Mouse (Mus musculus) erythroblast, embryonic 14.5 days (primary cell): Measurements from ENCODE around the gene Plekho2. TPM values are rescaled to one million over a fixed set of nuclear protein-coding genes. Genes with fewer than 3 reads are reported as not detected.
A peak's percentile ranks its signal among the peaks of the same experiment; 100 is the strongest.

Source experiments
- H3K27me3 ChIP-seq: 2 replicates; pipeline ENCODE4 v1.6.1; 2012; ENCODE audit warnings: inconsistent platforms; ENCODE audit not compliant: control insufficient read depth
- H3K36me3 ChIP-seq: 2 replicates; pipeline ENCODE4 v1.6.1; 2012; ENCODE audit warnings: mild to moderate bottlenecking, inconsistent platforms; ENCODE audit not compliant: control insufficient read depth
- H3K4me1 ChIP-seq: 2 replicates; pipeline ENCODE4 v1.6.1; 2012; ENCODE audit warnings: inconsistent platforms; ENCODE audit not compliant: control insufficient read depth
- H3K4me3 ChIP-seq: replicated peaks from 2 replicates; pipeline ENCODE3; 2012; ENCODE audit warnings: moderate library complexity, mild to moderate bottlenecking, inconsistent platforms
- H3K9me3 ChIP-seq: 2 replicates; pipeline ENCODE4 v1.6.1; 2012; ENCODE audit warnings: low read length, inconsistent platforms, mixed read lengths; ENCODE audit not compliant: control insufficient read depth
- GATA1 ChIP-seq: IDR thresholded peaks from 2 replicates; pipeline ENCODE4 v1.6.1; 2012; ENCODE audit warnings: low read length, inconsistent platforms, mixed read lengths
- TAL1 ChIP-seq: IDR thresholded peaks from 3 replicates; pipeline ENCODE4 v1.6.1; 2012; ENCODE audit warnings: low read length, inconsistent platforms, mixed read lengths
- polyA plus RNA-seq: library from polyadenylated mRNA; stranded (reverse); fragments of >175 nt; gene quantifications from 2 replicates; pipeline ENCODE4 v1.2.3, GENCODE M21; 2012

The Plekho2 gene
- polyA plus RNA-seq, 1 experiment: 11.7 TPM

DNA sequence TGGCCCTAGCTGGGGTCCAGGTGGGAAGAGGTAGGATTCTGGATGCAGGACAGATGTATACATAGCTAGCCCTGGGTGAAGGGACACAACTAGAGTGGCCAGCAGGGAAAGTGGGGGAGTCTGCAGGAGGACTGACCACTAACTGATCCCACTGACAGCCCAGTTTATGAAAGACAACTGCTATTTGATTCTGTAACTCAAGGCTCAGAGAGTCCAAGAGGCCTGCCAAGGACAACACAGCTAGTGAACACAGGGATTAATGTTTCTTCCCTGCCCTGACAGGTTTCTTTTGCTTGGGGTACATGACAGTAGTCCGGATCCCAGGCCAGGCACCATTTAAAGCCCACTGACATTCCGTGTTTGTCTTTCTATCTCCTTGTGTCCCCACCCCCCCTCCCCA lies 27.3 kb upstream of the Plekho2 start:
- no peak for TF ChIP-seq GATA1
- TF ChIP-seq TAL1: no peak
- Histone ChIP-seq H3K27me3 (no peaks in the 10 kb centered on the region; the same call in 1 of the 2 replicates), H3K4me1 (peaks cover 2% of the 10 kb centered on the region; the same call in 1 of the 2 replicates), H3K36me3 (no peaks in the 10 kb centered on the region), H3K9me3 (no peaks in the 10 kb centered on the region), H3K4me3 (no peak overlapping the region)

DNA sequence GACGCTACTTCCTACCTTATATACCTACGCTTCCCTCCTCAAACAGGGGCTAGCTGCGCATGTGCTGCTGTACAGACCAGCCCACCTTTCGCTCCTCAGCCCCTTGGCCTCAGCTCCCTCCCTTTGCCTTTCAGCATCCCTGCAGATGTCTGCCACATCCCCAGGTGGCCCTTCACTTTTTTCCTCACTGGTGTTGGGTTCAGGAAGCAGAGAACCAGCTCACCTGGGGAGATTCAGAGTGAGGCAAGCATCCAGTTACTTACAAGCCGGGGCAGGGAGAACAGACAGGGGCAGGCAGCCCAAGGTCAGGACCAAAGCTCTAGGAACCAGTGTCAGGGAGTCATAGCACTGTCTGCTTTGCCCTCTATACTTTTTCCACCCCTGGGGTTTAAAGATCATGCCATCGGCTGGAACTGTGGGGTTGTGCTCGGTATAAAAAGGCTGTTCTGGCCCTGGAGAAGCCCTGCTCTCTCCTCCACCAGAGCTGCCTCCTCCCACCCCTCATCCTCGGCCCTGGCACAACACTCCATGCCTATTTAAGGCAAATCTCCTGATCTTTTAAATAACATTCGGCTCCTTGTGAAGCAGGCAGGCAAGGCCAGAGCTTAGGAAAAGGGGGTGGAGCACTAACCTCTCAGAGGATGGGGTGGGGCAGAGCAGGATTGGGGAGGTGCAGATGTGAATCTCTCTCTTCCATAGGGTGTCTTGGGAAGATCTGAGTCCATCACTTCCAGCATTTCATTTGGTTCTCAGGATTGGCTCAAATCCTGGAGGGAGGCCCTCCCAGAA lies 26.7 kb upstream of the Plekho2 start:
- Histone ChIP-seq H3K9me3 (no peaks in the 10 kb centered on the region), H3K4me1 (peaks cover 2% of the 10 kb centered on the region; the same call in 1 of the 2 replicates), H3K36me3 (no peaks in the 10 kb centered on the region), H3K4me3 (no peak overlapping the region), H3K27me3 (no peaks in the 10 kb centered on the region; the same call in 1 of the 2 replicates)
- TF ChIP-seq TAL1 (no peak), GATA1 (no peak)

GRCm38 (mm10) chr9:65605471-65606136 lies 25.8 kb upstream of the Plekho2 start:
- no peaks in the 10 kb centered on the region for H3K36me3 ChIP-seq
- H3K27me3 ChIP-seq: no peaks in the 10 kb centered on the region; the same call in 1 of the 2 replicates
- TF ChIP-seq TAL1: no peak
- TF ChIP-seq GATA1: no peak
- H3K9me3 ChIP-seq: no peaks in the 10 kb centered on the region
- no peak overlapping the region for H3K4me3 ChIP-seq
- peaks cover 2% of the 10 kb centered on the region; the same call in 1 of the 2 replicates for H3K4me1 ChIP-seq

- no peaks in the 10 kb centered on the region for H3K36me3 ChIP-seq
- H3K9me3 ChIP-seq: no peaks in the 10 kb centered on the region
- H3K4me1 ChIP-seq: peaks cover 4% of the 10 kb centered on the region
- H3K4me3 ChIP-seq: no peak overlapping the region
- TF ChIP-seq GATA1: no peak
- TF ChIP-seq TAL1: no peak
- H3K27me3 ChIP-seq: no peaks in the 10 kb centered on the region; the same call in 1 of the 2 replicates
These were observed 23.7 kb upstream of the Plekho2 start for GRCm38 (mm10) chr9:65603401-65604102.

DNA sequence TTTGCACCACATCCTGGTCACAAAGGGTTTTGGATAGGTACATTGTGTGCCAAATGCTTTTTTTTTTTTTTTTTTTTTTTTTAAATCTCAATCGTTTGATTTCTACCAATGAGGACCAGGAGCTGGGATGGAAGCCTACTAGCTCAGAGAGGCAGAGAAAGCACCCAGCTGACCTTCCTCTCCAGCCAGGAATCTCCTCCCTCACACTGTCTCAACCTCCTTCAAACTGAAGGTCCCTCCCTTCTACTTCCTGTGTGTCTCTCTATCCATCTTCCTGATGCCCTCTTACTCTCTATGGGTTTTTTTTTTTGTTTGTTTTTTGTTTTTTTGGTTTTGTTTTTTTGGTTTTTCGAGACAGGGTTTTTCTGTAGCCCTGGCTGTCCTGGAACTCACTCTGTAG lies 21.1 kb upstream of the Plekho2 start:
- H3K27me3 ChIP-seq: no peaks in the 10 kb centered on the region
- no peaks in the 10 kb centered on the region for H3K9me3 ChIP-seq
- no peak overlapping the region for H3K4me3 ChIP-seq
- H3K36me3 ChIP-seq: peaks cover 6% of the 10 kb centered on the region
- H3K4me1 ChIP-seq: peaks cover 4% of the 10 kb centered on the region
- TF ChIP-seq GATA1: no peak
- TF ChIP-seq TAL1: no peak

GRCm38 (mm10) chr9:65598765-65599249 lies 19.0 kb upstream of the Plekho2 start:
- H3K4me3 ChIP-seq: no peak overlapping the region
- peaks cover 27% of the 10 kb centered on the region for H3K36me3 ChIP-seq
- TF ChIP-seq GATA1 (no peak), TAL1 (no peak)
- no peaks in the 10 kb centered on the region for H3K27me3 ChIP-seq
- H3K9me3 ChIP-seq: no peaks in the 10 kb centered on the region
- peaks cover 2% of the 10 kb centered on the region for H3K4me1 ChIP-seq

DNA sequence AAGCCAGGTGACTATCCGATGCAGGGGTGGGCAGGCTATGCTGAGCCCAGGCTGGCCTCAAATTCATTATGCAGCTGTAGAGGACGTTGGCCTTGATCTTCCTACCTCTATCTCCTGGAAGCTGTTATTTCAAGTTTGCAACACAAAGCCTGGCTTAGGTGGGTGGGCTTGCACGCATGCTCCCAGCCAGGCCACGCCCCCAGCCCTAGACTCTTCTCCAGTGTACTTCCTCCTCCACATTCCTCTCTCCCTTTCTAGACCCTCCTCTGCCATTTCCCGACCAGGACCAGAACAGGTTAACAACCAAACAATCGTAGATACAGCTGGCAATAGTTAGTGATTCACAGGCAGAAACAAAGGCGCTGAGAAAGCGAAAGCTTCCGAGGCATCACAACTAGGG lies 13.8 kb upstream of the Plekho2 start:
- H3K4me3 ChIP-seq: no peak overlapping the region
- peaks cover 22% of the 10 kb centered on the region for H3K4me1 ChIP-seq
- H3K27me3 ChIP-seq: no peaks in the 10 kb centered on the region
- peaks cover 8% of the 10 kb centered on the region for H3K9me3 ChIP-seq
- no peak for TF ChIP-seq TAL1
- no peak for TF ChIP-seq GATA1
- peaks cover 78% of the 10 kb centered on the region for H3K36me3 ChIP-seq

DNA sequence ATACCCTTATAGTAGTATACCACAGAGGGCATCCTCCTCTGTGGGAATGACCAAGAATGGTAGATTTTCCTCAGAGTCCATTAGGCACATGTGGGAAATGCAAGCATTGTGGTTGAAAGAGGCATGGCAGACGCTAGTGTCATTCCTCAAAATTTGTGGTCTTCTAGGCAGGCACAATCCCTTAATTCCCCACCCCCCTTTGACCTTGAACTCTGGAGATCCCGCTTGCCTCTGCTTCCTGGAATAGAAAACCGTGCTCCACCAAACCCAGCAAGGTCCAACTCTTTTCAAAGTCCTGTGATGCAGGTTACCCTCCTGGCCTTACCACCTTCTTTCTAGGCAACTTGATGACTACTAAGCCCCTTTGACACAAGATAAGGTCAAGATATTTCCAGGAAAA lies 12.9 kb upstream of the Plekho2 start:
- peaks cover 8% of the 10 kb centered on the region for H3K9me3 ChIP-seq
- H3K4me3 ChIP-seq: no peak overlapping the region
- peaks cover 87% of the 10 kb centered on the region for H3K36me3 ChIP-seq
- no peak for TF ChIP-seq TAL1
- no peak for TF ChIP-seq GATA1
- H3K4me1 ChIP-seq: peaks cover 31% of the 10 kb centered on the region
- H3K27me3 ChIP-seq: no peaks in the 10 kb centered on the region

GRCm38 (mm10) chr9:65589091-65589490 lies 9.3 kb upstream of the Plekho2 start:
- Histone ChIP-seq H3K4me3 (peak overlapping the region; percentile 98), H3K4me1 (peaks cover 49% of the 10 kb centered on the region), H3K36me3 (peaks cover 63% of the 10 kb centered on the region), H3K9me3 (peaks cover 8% of the 10 kb centered on the region), H3K27me3 (no peaks in the 10 kb centered on the region)
- no peak for TF ChIP-seq TAL1
- no peak for TF ChIP-seq GATA1
